Mouse (Mus musculus) embryonic facial prominence, embryonic 12.5 days (tissue): ENCODE results near the gene Tph1. TPM values are rescaled to one million over a fixed set of nuclear protein-coding genes. Genes with fewer than 3 reads are reported as not detected.

Experiments
- ATAC-seq: fragments of 200-750 bp; cut with Nextera tagmentation; 2 replicates; pipeline ENCODE4 v1.8.0; 2017; ENCODE audit not compliant: insufficient number of reproducible peaks, insufficient read depth, low FRiP score, low TSS enrichment
- H3K27ac ChIP-seq: fragments of 300-500 bp; sonication (generic); 2 replicates; pipeline ENCODE4 v1.5.1; 2016; ENCODE audit warnings: mild to moderate bottlenecking
- H3K27me3 ChIP-seq: fragments of 300-500 bp; sonication (generic); 2 replicates; pipeline ENCODE4 v1.6.1; 2016; ENCODE audit warnings: mild to moderate bottlenecking, moderate library complexity
- H3K36me3 ChIP-seq: fragments of 300-500 bp; sonication (generic); 2 replicates; pipeline ENCODE4 v1.6.1; 2016; ENCODE audit warnings: mild to moderate bottlenecking
- H3K4me1 ChIP-seq: fragments of 300-500 bp; sonication (generic); 2 replicates; pipeline ENCODE4 v1.6.1; 2016
- H3K4me2 ChIP-seq: fragments of 300-500 bp; sonication (generic); replicated peaks from 2 replicates; pipeline ENCODE4 v1.6.1; 2016; ENCODE audit warnings: mild to moderate bottlenecking, moderate library complexity
- H3K4me3 ChIP-seq: fragments of 300-500 bp; sonication (generic); 2 replicates; pipeline ENCODE4 v1.5.1; 2016; ENCODE audit warnings: mild to moderate bottlenecking
- H3K9ac ChIP-seq: fragments of 300-500 bp; sonication (generic); 2 replicates; pipeline ENCODE4 v1.6.1; 2016; ENCODE audit warnings: mild to moderate bottlenecking, moderate library complexity
- H3K9me3 ChIP-seq: fragments of 300-500 bp; sonication (generic); 2 replicates; pipeline ENCODE4 v1.6.1; 2016; ENCODE audit warnings: mild to moderate bottlenecking, moderate library complexity
- WGBS: fragments of 180-500 bp; shearing (Covaris S2); methylation state at CpG from one replicate; pipeline ENCODE4 v1.1.7; 2016; 5-methylcytosine and 5-hydroxymethylcytosine counted together
- polyA plus RNA-seq: library from polyadenylated mRNA; unstranded; fragments of >200 nt; fragmentation: Nextera tagmentation; extraction: Ambion mirVana; gene quantifications from 2 replicates; pipeline ENCODE4 v1.2.1, GENCODE M21; 2016

The Tph1 gene
- polyA plus RNA-seq, 1 experiment from 2014 or later, result 0.26 TPM

DNA sequence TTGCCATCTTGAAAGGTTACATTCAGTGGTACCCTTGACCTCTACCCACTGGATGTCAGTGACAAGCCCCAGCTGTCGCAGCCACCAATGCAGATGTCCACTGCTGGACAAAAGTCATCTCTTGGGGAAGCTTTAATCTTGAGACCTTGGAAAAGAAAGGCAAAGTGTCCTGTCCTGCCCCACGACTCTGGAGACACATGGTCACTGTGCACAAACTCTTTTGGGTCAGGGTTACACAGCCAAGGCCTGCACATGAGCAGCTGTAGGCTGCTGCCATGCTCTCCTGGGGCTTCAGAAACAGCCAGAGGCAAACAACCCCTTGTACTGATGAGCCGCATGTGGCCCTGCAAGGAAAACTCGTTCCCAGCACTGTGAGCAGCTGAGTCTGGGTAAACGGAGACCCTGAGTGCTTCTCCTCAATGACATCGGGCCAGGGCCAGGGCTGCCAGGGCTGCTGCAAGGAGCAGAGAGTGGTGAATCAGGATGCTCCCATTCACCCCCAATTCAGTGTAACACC is 59.9 kb downstream of the Tph1 start:
- H3K4me3 ChIP-seq, result no peak overlapping the region
- no peaks in the 10 kb centered on the region for H3K9me3 ChIP-seq
- H3K4me2 ChIP-seq, result no peak overlapping the region
- no peaks in the 10 kb centered on the region for H3K36me3 ChIP-seq
- H3K27ac ChIP-seq, result no peak overlapping the region
- 64% methylated on average over 6 of the region's 6 CpGs for WGBS
- H3K9ac ChIP-seq, result no peak overlapping the region
- H3K4me1 ChIP-seq, result no peaks in the 10 kb centered on the region
- no peak for ATAC-seq
- no peaks in the 10 kb centered on the region for H3K27me3 ChIP-seq

DNA sequence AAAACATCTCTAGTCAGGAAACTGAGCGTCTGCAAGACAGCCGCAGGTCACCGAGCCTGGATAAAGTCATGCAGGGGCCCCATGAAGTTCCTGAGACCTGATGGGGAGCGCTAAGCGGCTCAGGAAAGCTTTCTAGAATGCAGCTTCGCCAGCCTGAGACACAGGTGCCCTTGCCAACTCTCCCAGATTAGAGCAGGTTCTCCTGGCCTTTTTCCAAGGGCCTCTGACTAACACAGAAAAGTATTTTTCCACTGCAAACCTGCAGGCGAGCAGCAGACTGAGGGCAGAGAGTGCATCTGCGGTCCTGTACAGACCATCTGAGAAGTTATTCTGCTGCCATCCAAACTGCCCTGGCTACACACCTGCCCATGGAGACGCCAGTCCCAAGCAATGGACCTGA is 60.4 kb downstream of the Tph1 start:
- Histone ChIP-seq H3K4me1 (no peaks in the 10 kb centered on the region), H3K27me3 (no peaks in the 10 kb centered on the region), H3K9ac (no peak overlapping the region), H3K27ac (no peak overlapping the region), H3K4me3 (no peak overlapping the region), H3K9me3 (no peaks in the 10 kb centered on the region), H3K36me3 (no peaks in the 10 kb centered on the region), H3K4me2 (no peak overlapping the region)
- no peak for ATAC-seq
- 82% methylated on average over 9 of the region's 9 CpGs for WGBS

DNA sequence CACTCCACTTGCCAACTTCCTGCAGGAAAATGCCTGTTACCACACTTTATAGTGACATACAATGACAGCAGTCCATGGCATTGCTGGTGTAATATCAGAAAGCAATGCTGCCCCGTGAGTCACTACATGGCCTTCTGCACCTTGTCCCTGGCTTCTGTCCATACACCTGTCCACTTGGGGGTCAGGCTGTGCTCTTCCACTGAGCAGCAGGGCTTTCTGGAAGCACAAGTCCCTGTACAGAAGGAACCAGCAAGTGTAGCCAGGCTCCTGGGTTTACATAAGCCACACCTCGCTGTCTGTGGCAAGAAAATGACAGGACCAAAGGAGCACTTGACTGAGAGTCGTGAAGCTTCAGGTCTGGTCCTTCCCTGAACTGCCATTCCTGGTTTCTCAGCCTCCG is 63.0 kb downstream of the Tph1 start:
- Histone ChIP-seq H3K4me2 (no peak overlapping the region), H3K4me1 (0 out of 2 replicates have a peak, but pooled peaks cover 4% of the 10 kb centered on the region), H3K27me3 (no peaks in the 10 kb centered on the region), H3K9ac (no peak overlapping the region), H3K9me3 (no peaks in the 10 kb centered on the region), H3K27ac (no peak overlapping the region), H3K4me3 (no peak overlapping the region), H3K36me3 (no peaks in the 10 kb centered on the region)
- WGBS, result 86% methylated on average over 4 of the region's 4 CpGs
- no peak for ATAC-seq

DNA sequence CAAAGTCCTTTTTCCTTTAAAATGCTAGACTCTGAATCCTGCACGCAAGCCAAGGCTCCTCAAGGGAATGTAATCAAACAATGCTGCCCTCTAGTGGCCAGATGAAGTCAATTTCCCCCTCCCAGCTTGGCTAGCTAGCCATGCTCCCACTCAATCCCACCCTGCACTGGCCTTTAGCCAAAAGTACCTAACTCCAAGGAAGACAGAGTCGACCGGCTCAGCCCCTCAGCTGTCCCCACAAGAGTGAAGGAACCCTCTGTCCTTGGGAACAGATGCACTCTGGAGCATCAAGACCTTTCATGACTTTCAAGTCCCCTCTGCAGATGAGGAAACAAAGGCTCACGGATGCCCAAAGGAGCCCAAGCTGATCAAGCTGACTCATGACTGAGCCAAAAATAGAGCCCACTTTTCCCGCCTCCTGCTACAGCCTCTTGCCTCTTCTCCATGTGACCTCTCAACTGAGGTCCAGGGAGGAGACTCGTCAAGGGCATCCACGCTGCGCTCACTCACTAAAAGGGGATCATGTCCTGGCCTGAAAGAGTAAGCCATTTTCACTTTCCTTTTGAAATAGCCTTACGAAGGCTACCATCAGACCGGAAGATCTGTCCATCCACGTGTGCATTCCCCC is 64.8 kb downstream of the Tph1 start:
- H3K27ac ChIP-seq, result no peak overlapping the region
- WGBS, result 56% methylated on average over 11 of the region's 11 CpGs
- peak; percentile 4; the same call in 1 of the 2 replicates for ATAC-seq
- H3K9me3 ChIP-seq, result no peaks in the 10 kb centered on the region
- H3K4me3 ChIP-seq, result no peak overlapping the region
- H3K9ac ChIP-seq, result no peak overlapping the region
- H3K4me1 ChIP-seq, result 0 out of 2 replicates have a peak, but pooled peaks cover 4% of the 10 kb centered on the region
- no peaks in the 10 kb centered on the region for H3K36me3 ChIP-seq
- no peaks in the 10 kb centered on the region for H3K27me3 ChIP-seq
- H3K4me2 ChIP-seq, result no peak overlapping the region

DNA sequence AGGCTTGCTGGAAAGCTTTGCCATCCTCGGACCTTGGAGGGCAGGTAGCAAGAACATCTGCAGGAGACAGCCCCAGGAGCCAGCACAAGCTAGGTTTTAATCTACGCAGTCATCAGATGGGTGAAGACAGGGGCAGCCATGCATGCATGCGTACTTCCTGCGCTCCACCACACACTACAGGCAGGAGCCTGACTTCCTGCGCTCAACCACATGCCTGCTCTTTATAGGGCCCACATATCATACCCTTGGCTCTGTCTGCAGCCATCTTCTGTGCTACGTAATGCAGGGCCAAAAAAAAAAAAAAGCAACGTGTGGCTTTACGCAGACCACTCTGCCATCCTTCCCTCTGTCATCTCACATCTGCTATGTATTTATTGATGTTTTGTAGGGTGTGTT is 65.3 kb downstream of the Tph1 start:
- H3K9ac ChIP-seq, result no peak overlapping the region
- H3K27ac ChIP-seq, result no peak overlapping the region
- H3K4me1 ChIP-seq, result 0 out of 2 replicates have a peak, but pooled peaks cover 4% of the 10 kb centered on the region
- H3K36me3 ChIP-seq, result no peaks in the 10 kb centered on the region
- no peak overlapping the region for H3K4me2 ChIP-seq
- 68% methylated on average over 8 of the region's 8 CpGs for WGBS
- H3K9me3 ChIP-seq, result no peaks in the 10 kb centered on the region
- ATAC-seq, result no peak
- no peaks in the 10 kb centered on the region for H3K27me3 ChIP-seq
- H3K4me3 ChIP-seq, result no peak overlapping the region

DNA sequence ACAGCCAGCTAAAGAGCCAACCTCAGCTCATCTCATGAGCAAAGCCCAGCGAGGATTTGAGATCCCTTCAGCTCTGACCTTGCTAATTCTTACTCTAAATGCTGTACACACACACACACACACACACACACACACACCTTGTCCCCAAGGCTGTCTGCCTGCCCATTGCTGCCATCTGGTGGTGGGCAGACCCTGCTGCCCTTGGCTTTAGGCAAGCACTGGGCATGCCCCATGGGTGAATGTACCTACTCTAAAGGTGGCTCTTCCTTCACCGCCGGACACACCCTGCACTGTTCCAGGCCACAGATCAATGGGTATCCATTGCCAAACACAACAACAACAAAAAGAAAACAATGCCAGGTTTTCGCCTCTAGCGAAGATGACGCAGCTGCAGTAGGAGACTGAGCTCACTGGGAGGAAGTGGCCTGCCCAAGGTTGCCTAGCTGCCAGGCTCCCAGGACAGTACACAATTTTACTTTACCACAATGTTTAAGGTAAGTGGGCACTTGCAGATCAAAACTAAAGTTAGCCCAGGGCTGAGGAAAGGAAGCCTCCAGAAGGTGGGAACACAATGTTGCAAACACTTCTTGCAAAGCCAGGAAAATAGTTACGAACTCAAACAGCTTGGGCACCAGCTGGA is 65.8 kb downstream of the Tph1 start:
- H3K4me1 ChIP-seq, result 0 out of 2 replicates have a peak, but pooled peaks cover 4% of the 10 kb centered on the region
- no peaks in the 10 kb centered on the region for H3K36me3 ChIP-seq
- no peak overlapping the region for H3K4me3 ChIP-seq
- H3K27ac ChIP-seq, result no peak overlapping the region
- 76% methylated on average over 7 of the region's 7 CpGs for WGBS
- H3K9me3 ChIP-seq, result no peaks in the 10 kb centered on the region
- H3K4me2 ChIP-seq, result no peak overlapping the region
- H3K27me3 ChIP-seq, result no peaks in the 10 kb centered on the region
- H3K9ac ChIP-seq, result no peak overlapping the region
- ATAC-seq, result no peak

DNA sequence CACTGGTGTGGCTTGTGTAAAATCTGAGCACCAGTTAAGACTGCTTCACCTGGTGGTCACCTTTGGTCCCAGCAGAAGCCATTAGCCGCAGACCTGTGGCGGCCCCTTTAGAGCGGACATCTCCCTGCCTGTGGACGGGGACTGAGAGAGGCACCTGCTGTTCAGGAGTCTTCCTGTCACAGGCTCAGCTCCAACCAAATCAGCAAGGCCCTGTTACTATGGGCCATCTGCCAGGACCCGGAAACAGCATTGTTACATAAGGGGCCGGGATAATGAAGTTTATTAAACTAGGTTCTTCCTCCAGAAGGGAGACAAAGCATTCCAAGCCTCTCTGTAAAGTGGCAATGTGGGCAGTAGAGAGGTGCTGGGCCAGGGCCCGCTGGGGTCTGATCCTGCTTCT is 69.3 kb downstream of the Tph1 start:
- no peak overlapping the region for H3K27ac ChIP-seq
- 94% methylated on average over 7 of the region's 7 CpGs for WGBS
- ATAC-seq, result no peak

DNA sequence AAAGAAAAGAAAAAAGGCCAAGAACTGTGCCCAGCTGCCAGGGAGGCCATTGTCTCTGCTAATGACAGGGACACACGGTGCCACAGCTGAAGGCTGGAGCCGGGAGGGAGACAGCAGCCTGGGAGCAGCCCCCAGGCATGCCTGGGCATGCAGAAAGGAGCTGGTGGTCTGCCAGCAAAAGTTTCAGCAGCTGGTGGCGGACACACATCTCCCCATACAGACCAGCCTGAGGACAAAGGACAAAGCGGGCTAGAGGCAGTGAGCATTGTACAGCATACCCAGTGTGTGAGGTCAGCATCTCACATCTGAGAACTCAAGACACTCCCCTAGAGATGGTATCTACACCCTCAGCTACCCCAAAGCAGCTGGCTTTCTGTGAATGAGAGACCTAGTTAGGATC is 70.3 kb downstream of the Tph1 start:
- WGBS, result 58% methylated on average over 4 of the region's 4 CpGs
- Histone ChIP-seq H3K27ac (no peak overlapping the region), H3K4me1 (peaks cover 11% of the 10 kb centered on the region; the same call in 1 of the 2 replicates), H3K4me2 (no peak overlapping the region), H3K9ac (no peak overlapping the region), H3K9me3 (no peaks in the 10 kb centered on the region), H3K36me3 (no peaks in the 10 kb centered on the region), H3K27me3 (no peaks in the 10 kb centered on the region), H3K4me3 (no peak overlapping the region)
- ATAC-seq, result no peak

More for the DNA sequence above, 69.3 kb downstream of the Tph1 start:
- Histone ChIP-seq H3K9me3 (no peaks in the 10 kb centered on the region), H3K4me1 (peaks cover 11% of the 10 kb centered on the region; the same call in 1 of the 2 replicates), H3K4me3 (no peak overlapping the region), H3K27me3 (no peaks in the 10 kb centered on the region), H3K9ac (no peak overlapping the region), H3K4me2 (no peak overlapping the region), H3K36me3 (no peaks in the 10 kb centered on the region)

DNA sequence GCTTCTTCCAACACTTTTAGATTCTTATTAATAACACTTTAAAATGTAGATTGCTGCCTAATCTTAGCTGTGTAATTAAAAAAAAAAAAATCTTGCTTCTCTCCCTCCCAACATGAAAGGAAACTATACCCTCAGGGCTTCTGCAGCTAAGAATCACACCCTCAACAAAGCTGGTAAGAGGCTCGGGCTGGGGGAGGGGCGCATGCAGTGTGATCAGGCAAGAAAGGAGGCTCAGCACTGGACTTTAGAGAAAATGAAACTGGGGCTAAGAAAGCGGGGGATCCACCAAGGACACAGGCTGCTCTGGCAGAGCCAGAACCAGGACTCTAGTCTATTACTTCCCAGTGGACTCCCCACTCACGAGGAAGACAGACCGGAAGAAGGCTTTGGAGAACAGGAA is 71.2 kb downstream of the Tph1 start:
- no peak overlapping the region for H3K4me2 ChIP-seq
- H3K27me3 ChIP-seq, result no peaks in the 10 kb centered on the region
- no peak overlapping the region for H3K4me3 ChIP-seq
- H3K9me3 ChIP-seq, result no peaks in the 10 kb centered on the region
- peaks cover 11% of the 10 kb centered on the region; the same call in 1 of the 2 replicates for H3K4me1 ChIP-seq
- whole genome bisulfite sequencing, result 48% methylated on average over 5 of the region's 5 CpGs
- H3K27ac ChIP-seq, result no peak overlapping the region
- H3K9ac ChIP-seq, result no peak overlapping the region
- no peak for ATAC-seq
- H3K36me3 ChIP-seq, result no peaks in the 10 kb centered on the region

DNA sequence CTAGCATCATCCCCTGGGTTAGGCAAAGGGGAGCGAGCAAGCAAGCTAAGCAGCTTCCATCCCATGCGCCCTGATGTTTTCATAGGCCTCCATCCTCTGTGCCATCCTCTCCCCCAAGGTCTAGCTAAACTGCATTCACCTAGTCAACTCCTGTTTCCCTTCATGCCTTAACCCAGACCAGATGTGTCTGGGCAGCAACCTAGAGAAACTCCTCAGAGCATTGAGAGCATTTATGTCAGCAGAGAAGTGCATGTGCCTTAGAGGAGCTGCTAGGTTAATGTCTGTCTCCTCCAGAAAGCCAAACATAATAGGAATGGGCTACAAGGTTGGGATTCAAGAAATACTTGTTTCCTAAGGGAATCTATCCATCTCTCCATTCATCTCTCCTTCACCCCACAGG is 75.3 kb downstream of the Tph1 start:
- H3K4me2 ChIP-seq, result no peak overlapping the region
- H3K36me3 ChIP-seq, result no peaks in the 10 kb centered on the region
- H3K4me3 ChIP-seq, result no peak overlapping the region
- no peaks in the 10 kb centered on the region for H3K27me3 ChIP-seq
- no peaks in the 10 kb centered on the region for H3K9me3 ChIP-seq
- H3K27ac ChIP-seq, result no peak overlapping the region
- no peak overlapping the region for H3K9ac ChIP-seq
- 74% methylated on average over 2 of the region's 2 CpGs for WGBS
- no peak for ATAC-seq
- H3K4me1 ChIP-seq, result peaks cover 6% of the 10 kb centered on the region; the same call in 1 of the 2 replicates
